In the genomic region with DNA sequence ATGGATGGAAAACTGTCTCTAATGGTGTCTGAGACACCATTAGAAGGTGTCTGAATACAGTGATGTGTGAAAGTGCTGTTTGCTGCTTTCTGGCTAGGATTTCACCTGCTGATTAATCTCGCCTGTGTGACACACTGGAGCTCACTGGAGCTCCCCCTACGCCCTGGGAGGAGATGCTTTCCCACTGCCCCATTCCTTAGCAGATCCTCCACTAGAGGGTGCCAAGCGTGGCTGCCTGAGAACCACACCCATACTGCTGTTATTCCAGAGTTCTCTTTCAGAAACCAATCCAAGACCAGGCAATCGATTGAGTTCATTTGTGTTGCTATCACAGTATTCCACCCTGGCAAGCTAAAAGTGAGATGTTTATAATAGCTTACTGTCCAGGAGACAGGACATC, we compare ENCODE assay signal across 10 mouse cellular contexts.
DNase-seq lines count a peak whose midpoint lies in the region; ATAC-seq and TF ChIP-seq lines count a peak whose summit lies in the region.
"Had no signal": no experiment of that assay in that cellular context is flagged by ENCODE, and none has a peak within 500 bp of the region (broad histone marks: within the 10 kb centered on the region; RNA-seq: fewer than 3 reads in every experiment).

No protein-coding gene starts in this region.

- H3K9me3 ChIP-seq in kidney, embryonic 15.5 days (replicated peaks) = no peaks in the 10 kb centered on the region

- H3K27ac ChIP-seq in kidney, embryonic 15.5 days = no peak overlapping the region
- no peak overlapping the region for H3K27ac ChIP-seq in testis, adult 2 months (ENCODE audit: control insufficient read depth, insufficient read depth, low read depth, low read length)
- no peak overlapping the region for H3K27ac ChIP-seq in thymus, adult 2 months (ENCODE audit: control insufficient read depth, insufficient read depth, low read length)

- DNase-seq in adrenal gland, postnatal 10 days = peak; percentile 5
- no peak for DNase-seq in adrenal gland, adult 2 months
- DNase-seq in kidney, adult 11 months = no peak
- no peak for DNase-seq in testis, postnatal 10 days (ENCODE audit: low spot score)
- DNase-seq in right cerebral cortex, adult 18-20 months = no peak
- DNase-seq in thymus, adult 2 months = no peak
- DNase-seq: cerebellum, adult 9-10 months had no signal

- H3K27me3 ChIP-seq in kidney, embryonic 15.5 days = no peaks in the 10 kb centered on the region
- no peaks in the 10 kb centered on the region for H3K27me3 ChIP-seq in testis, adult 2 months (ENCODE audit: control insufficient read depth, insufficient read depth, low read length)
- no peaks in the 10 kb centered on the region for H3K27me3 ChIP-seq in thymus, adult 2 months (ENCODE audit: control insufficient read depth, insufficient read depth, low read length)

- no peak for TF ChIP-seq POLR2A in testis, adult 2 months (IDR thresholded peaks at IDR 0.05; ENCODE audit: control insufficient read depth, low read depth, low read length)
- no peak for TF ChIP-seq POLR2A in thymus, adult 2 months (IDR thresholded peaks at IDR 0.05; ENCODE audit: control insufficient read depth, extremely low read depth, insufficient read depth, low read length, poor library complexity)

- WGBS in kidney, embryonic 15.5 days = 43% methylated on average over 4 of the region's 4 CpGs
- 58% methylated on average over 4 of the region's 4 CpGs for WGBS in thymus, adult 2 months

- H3K4me2 ChIP-seq in kidney, embryonic 15.5 days = no peak overlapping the region

- peak; percentile 11; the same call in 1 of the 2 replicates for TF ChIP-seq CTCF in testis, adult 2 months (IDR thresholded peaks at IDR 0.05; ENCODE audit: control insufficient read depth, insufficient read depth, insufficient replicate concordance, low read depth, low read length)
- TF ChIP-seq CTCF in thymus, adult 2 months (IDR thresholded peaks at IDR 0.05; ENCODE audit: borderline replicate concordance, control insufficient read depth, extremely low read depth, insufficient read depth, low read length, poor library complexity) = no peak

- H3K4me3 ChIP-seq in kidney, embryonic 15.5 days (replicated peaks) = no peak overlapping the region
- H3K4me3 ChIP-seq in testis, adult 2 months (ENCODE audit: control insufficient read depth, low read depth, low read length) = no peak overlapping the region
- H3K4me3 ChIP-seq in thymus, adult 2 months (ENCODE audit: control insufficient read depth, insufficient read depth, low read length) = no peak overlapping the region

- no peaks in the 10 kb centered on the region for H3K4me1 ChIP-seq in kidney, embryonic 15.5 days
- no peaks in the 10 kb centered on the region for H3K4me1 ChIP-seq in testis, adult 2 months (ENCODE audit: control insufficient read depth, insufficient read depth, low read length)
- H3K4me1 ChIP-seq in thymus, adult 2 months (replicated peaks; ENCODE audit: control insufficient read depth, insufficient read depth, low read length) = no peaks in the 10 kb centered on the region

- H3K9ac ChIP-seq in kidney, embryonic 15.5 days = no peak overlapping the region

- no peaks in the 10 kb centered on the region for H3K36me3 ChIP-seq in kidney, embryonic 15.5 days
- H3K36me3 ChIP-seq in testis, adult 2 months (ENCODE audit: control insufficient read depth, insufficient read depth, low read length) = no peaks in the 10 kb centered on the region
- no peaks in the 10 kb centered on the region for H3K36me3 ChIP-seq in thymus, adult 2 months (ENCODE audit: control insufficient read depth, insufficient read depth, low read length)

- ATAC-seq in kidney, embryonic 15.5 days (replicated peaks; ENCODE audit: low FRiP score) = 0 out of 2 replicates have a peak, but pooled peaks have one; percentile 33
- ATAC-seq: activated CD4-positive, CD25-positive, alpha-beta regulatory T cell, adult 4 months had no signal
